Mouse (Mus musculus) MEL (cell line): Measurements from ENCODE around the gene Bzw2.

Experiments used
- CTCF ChIP-seq, 3 experiments: IDR thresholded peaks in 2 of 3; conservative IDR thresholded peaks in 1 of 3; 2 replicates each; pipeline ENCODE4 v1.5.1; 2011 to 2012; ENCODE audit warnings: low read length in 3 of 3, low read depth in 2 of 3, mild to moderate bottlenecking in 2 of 3, improper control_type of control experiment in 1 of 3, inconsistent platforms in 1 of 3, mixed read lengths in 1 of 3, moderate library complexity in 1 of 3; ENCODE audit not compliant: control insufficient read depth in 1 of 3, insufficient read depth in 1 of 3, poor library complexity in 1 of 3, severe bottlenecking in 1 of 3
- E2F4 ChIP-seq: IDR thresholded peaks from 2 replicates; pipeline ENCODE4 v1.6.1; 2011; ENCODE audit warnings: low read depth, low read length, improper control_type of control experiment, borderline replicate concordance
- EP300 ChIP-seq, 2 experiments: IDR thresholded peaks; 2 replicates each; pipeline ENCODE4 v1.6.1; 2011; ENCODE audit warnings: improper control_type of control experiment in 2 of 2, low read length in 2 of 2, low read depth in 1 of 2, mild to moderate bottlenecking in 1 of 2
- GATA1 ChIP-seq: IDR thresholded peaks from 2 replicates; pipeline ENCODE4 v1.6.1; 2011; ENCODE audit warnings: low read depth, low read length, improper control_type of control experiment
- HCFC1 ChIP-seq: IDR thresholded peaks from 2 replicates; pipeline ENCODE4 v1.6.1; 2012; ENCODE audit warnings: low read depth, mild to moderate bottlenecking, inconsistent platforms, low read length, improper control_type of control experiment, moderate library complexity
- JUND ChIP-seq: IDR thresholded peaks from 2 replicates; pipeline ENCODE4 v1.6.1; 2011; ENCODE audit warnings: low read depth, mild to moderate bottlenecking, improper control_type of control experiment, low read length
- MAX ChIP-seq: IDR thresholded peaks from 2 replicates; pipeline ENCODE4 v1.6.1; 2011; ENCODE audit warnings: low read length, improper control_type of control experiment
- MEF2A ChIP-seq: IDR thresholded peaks from 2 replicates; pipeline ENCODE4 v1.6.1; 2014; ENCODE audit warnings: low read depth, mild to moderate bottlenecking, inconsistent platforms, low read length, improper control_type of control experiment; ENCODE audit not compliant: poor library complexity, insufficient replicate concordance, severe bottlenecking; ENCODE audit errors: extremely low read depth
- POLR2A ChIP-seq, 2 experiments: IDR thresholded peaks; 2 replicates each; pipeline ENCODE4 v1.6.1; 2011 to 2012; ENCODE audit warnings: low read length in 2 of 2, mild to moderate bottlenecking in 2 of 2, control low read depth in 1 of 2, improper control_type of control experiment in 1 of 2, low read depth in 1 of 2, moderate library complexity in 1 of 2; ENCODE audit not compliant: control insufficient read depth in 1 of 2, insufficient read depth in 1 of 2, poor library complexity in 1 of 2
- RCOR1 ChIP-seq: IDR thresholded peaks from 2 replicates; pipeline ENCODE4 v1.6.1; 2012; ENCODE audit warnings: low read depth, mild to moderate bottlenecking, inconsistent platforms, low read length, improper control_type of control experiment
- TCF12 ChIP-seq: IDR thresholded peaks from 2 replicates; pipeline ENCODE4 v1.6.1; 2014; ENCODE audit warnings: low read depth, mild to moderate bottlenecking, inconsistent platforms, low read length, improper control_type of control experiment, moderate library complexity
- USF1 ChIP-seq: IDR thresholded peaks from 2 replicates; pipeline ENCODE4 v1.6.1; 2014; ENCODE audit warnings: low read depth, mild to moderate bottlenecking, inconsistent platforms, low read length, improper control_type of control experiment, moderate library complexity
- ZNF384 ChIP-seq: IDR thresholded peaks from 2 replicates; pipeline ENCODE4 v1.6.1; 2012; ENCODE audit warnings: low read depth, mild to moderate bottlenecking, inconsistent platforms, low read length, improper control_type of control experiment

- TF ChIP-seq POLR2A (IDR thresholded peaks at IDR 0.05; ENCODE audit: control insufficient read depth in 1 of 2, insufficient read depth in 1 of 2, low read depth in 1 of 2, low read length in 2 of 2, poor library complexity in 1 of 2) (no peak), E2F4 (no peak), JUND (no peak), MAX (no peak), USF1 (no peak), CTCF (IDR thresholded peaks at IDR 0.05 in 2 of 3, conservative IDR thresholded peaks at IDR 0.05 in 1 of 3; ENCODE audit: control insufficient read depth in 1 of 3, insufficient read depth in 1 of 3, low read depth in 2 of 3, low read length in 3 of 3, poor library complexity in 1 of 3, severe bottlenecking in 1 of 3) (no peak), HCFC1 (no peak), ZNF384 (no peak), TCF12 (no peak), MEF2A (no peak), EP300 (IDR thresholded peaks at IDR 0.05; ENCODE audit: low read depth in 1 of 2, low read length in 2 of 2) (no peak), RCOR1 (no peak), GATA1 (no peak)
These were observed 21.6 kb downstream of the Bzw2 start for GRCm38 (mm10) chr12:36136285-36136684.
